Mouse (Mus musculus) forebrain, embryonic 12.5 days (tissue): ENCODE data around the gene Uqcrq. TPM values are rescaled to one million over a fixed set of nuclear protein-coding genes. Genes with fewer than 3 reads are reported as not detected.

Source experiments
- microRNA-seq: library from miRNA; unstranded; fragments of <30 nt; microRNA quantifications from one replicate; pipeline ENCODE4, GENCODE M21; 2017
- polyA plus RNA-seq: library from polyadenylated mRNA; unstranded; fragments of >200 nt; fragmentation: Nextera tagmentation; extraction: Ambion mirVana; gene quantifications from 2 replicates; pipeline ENCODE4 v1.2.1, GENCODE M21; 2016

Gene Uqcrq
- polyA plus RNA-seq, 1 experiment from 2014 or later: 578 TPM

Small RNA genes lying within 50 kb of the gene (microRNA-seq; reads per million reads assigned to microRNA genes)
- gene Mir6920: not detected

Other genes with a start within 250 kb of the Uqcrq start
- 93.3 and 95.9 TPM in 2 replicates for gene Hspa4, start 130.4 kb downstream of the Uqcrq start, polyA plus RNA-seq
- gene Zcchc10, start 106.2 kb downstream of the Uqcrq start, polyA plus RNA-seq: 17.3 and 17.4 TPM in 2 replicates
- gene Aff4, start 80.0 kb downstream of the Uqcrq start, polyA plus RNA-seq: 66.9 and 77.6 TPM in 2 replicates
- 0.70 TPM in 1 of 2 replicates, not detected in the other for gene Leap2, start 7.7 kb downstream of the Uqcrq start, polyA plus RNA-seq
- 2.0 and 2.8 TPM in 2 replicates for gene Gdf9, start 192 bp upstream of the Uqcrq start, polyA plus RNA-seq
- 0.13 and 0.14 TPM in 2 replicates for gene Gm10447, start 26.3 kb upstream of the Uqcrq start, polyA plus RNA-seq
- 1.8 and 2.0 TPM in 2 replicates for gene Shroom1, start 26.4 kb upstream of the Uqcrq start, polyA plus RNA-seq
- gene Gm9837, start 39.6 kb upstream of the Uqcrq start, polyA plus RNA-seq: not detected in 2 replicates
- 0.29 TPM in 1 of 2 replicates, not detected in the other for gene Gm9945, start 49.3 kb upstream of the Uqcrq start, polyA plus RNA-seq
- 1.1 and 1.6 TPM in 2 replicates for gene Sowaha, start 49.4 kb upstream of the Uqcrq start, polyA plus RNA-seq
- 22.5 and 23.7 TPM in 2 replicates for gene Sept8, start 88.4 kb upstream of the Uqcrq start, polyA plus RNA-seq
- gene Kif3a, start 136.5 kb upstream of the Uqcrq start, polyA plus RNA-seq: 120 and 145 TPM in 2 replicates
- gene Il4, start 187.8 kb upstream of the Uqcrq start, polyA plus RNA-seq: 1.4 and 2.6 TPM in 2 replicates
- not detected in 2 replicates for gene Il13, start 203.9 kb upstream of the Uqcrq start, polyA plus RNA-seq